ENCODE assay signal across 8 mouse cellular contexts in the genomic region with DNA sequence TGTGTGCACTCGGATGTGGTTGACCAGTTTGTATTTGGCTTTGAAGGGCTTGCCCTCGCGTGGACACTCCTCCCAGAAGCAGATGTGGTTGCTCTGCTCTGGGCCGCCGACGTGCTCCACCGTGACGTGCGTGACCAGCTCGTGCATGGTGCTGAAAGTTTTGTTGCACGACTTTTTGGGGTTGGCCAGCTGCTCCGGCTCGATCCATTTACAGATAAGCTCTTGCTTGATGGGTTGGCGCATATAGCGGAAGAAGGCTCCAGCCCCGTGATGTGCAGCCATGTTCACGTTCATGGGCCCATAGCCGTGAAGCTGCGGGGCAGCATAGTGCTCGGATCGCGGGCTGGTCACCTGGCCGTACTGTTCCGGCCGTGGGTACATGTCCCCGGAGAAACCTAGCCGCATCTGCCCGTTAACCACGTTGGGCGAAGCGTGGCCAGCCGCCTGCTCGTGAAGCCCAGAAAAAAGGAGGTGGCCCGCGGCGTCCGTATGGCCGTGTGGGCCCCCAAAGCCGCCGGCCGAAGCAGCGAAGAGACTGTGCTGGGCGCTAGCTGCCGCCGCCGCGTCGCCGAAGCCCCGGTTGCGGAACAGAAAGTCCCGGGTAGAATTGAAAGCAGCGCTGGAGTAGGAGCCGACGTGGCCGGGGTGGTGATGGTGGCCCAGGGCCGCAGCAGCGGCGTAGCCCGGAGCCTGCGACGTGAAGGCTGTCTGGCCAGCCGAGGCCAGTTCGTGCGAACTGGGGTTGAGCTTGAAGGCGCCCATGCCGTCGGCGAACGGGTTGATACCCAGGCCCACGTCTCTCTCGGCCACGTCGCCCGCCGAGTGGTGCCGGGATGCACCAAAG. TPM values are rescaled to one million over a fixed set of nuclear protein-coding genes. Genes with fewer than 3 reads are reported as not detected.
DNase-seq lines count a peak whose midpoint lies in the region; ATAC-seq and TF ChIP-seq lines count a peak whose summit lies in the region.
"Had no signal": no experiment of that assay in that cellular context is flagged by ENCODE, and none has a peak within 500 bp of the region (broad histone marks: within the 10 kb centered on the region; RNA-seq: fewer than 3 reads in every experiment).

No protein-coding gene starts in this region.

- H3K27me3 ChIP-seq in C2C12 (ENCODE audit: control insufficient read depth, insufficient read depth, insufficient read length) (no peaks in the 10 kb centered on the region), E14TG2a.4 (ENCODE audit: insufficient read depth, low read length) (peaks cover 86% of the 10 kb centered on the region)
- peaks cover 59% of the 10 kb centered on the region for H3K27me3 ChIP-seq in embryonic facial prominence, embryonic 11.5 days (ENCODE audit: control insufficient read depth, insufficient read depth, low read length)
- peaks cover 100% of the 10 kb centered on the region for H3K27me3 ChIP-seq in limb, embryonic 10.5 days (ENCODE audit: low read depth, poor library complexity, severe bottlenecking)
- peaks cover 63% of the 10 kb centered on the region for H3K27me3 ChIP-seq in neural tube, embryonic 11.5 days (ENCODE audit: control insufficient read depth, insufficient read depth, low read length)

- H3K79me2 ChIP-seq in C2C12 (ENCODE audit: control insufficient read depth, insufficient read depth) = peaks cover 6% of the 10 kb centered on the region

- peak overlapping the region; percentile 47 for H3ac ChIP-seq in C2C12 (ENCODE audit: control insufficient read depth, insufficient read length, low read depth)

- peaks cover 36% of the 10 kb centered on the region for H3K4me1 ChIP-seq in E14TG2a.4 (replicated peaks; ENCODE audit: low read depth, low read length)
- no peaks in the 10 kb centered on the region for H3K4me1 ChIP-seq in embryonic facial prominence, embryonic 11.5 days (ENCODE audit: control insufficient read depth, insufficient read depth, low read length)
- peaks cover 21% of the 10 kb centered on the region for H3K4me1 ChIP-seq in limb, embryonic 10.5 days
- no peaks in the 10 kb centered on the region for H3K4me1 ChIP-seq in neural tube, embryonic 11.5 days (ENCODE audit: control insufficient read depth, insufficient read depth, low read length)

- H3K27ac ChIP-seq in embryonic facial prominence, embryonic 11.5 days (replicated peaks; ENCODE audit: low read depth, low read length) = peak overlapping the region; percentile 47
- no peak overlapping the region for H3K27ac ChIP-seq in limb, embryonic 10.5 days
- peak overlapping the region; percentile 99 for H3K27ac ChIP-seq in neural tube, embryonic 11.5 days (ENCODE audit: low read depth, low read length)

- ATAC-seq in embryonic facial prominence, embryonic 11.5 days (replicated peaks; ENCODE audit: insufficient number of reproducible peaks, low FRiP score, low TSS enrichment, low read depth) = peak; percentile 41
- peak; percentile 4; the same call in 1 of the 2 replicates for ATAC-seq in neural tube, embryonic 11.5 days (ENCODE audit: insufficient read depth, low FRiP score, low TSS enrichment)

- TF ChIP-seq CTCF in C2C12 (IDR thresholded peaks at IDR 0.05; ENCODE audit: control insufficient read depth, insufficient read depth, insufficient read length) (no peak), E14TG2a.4 (conservative IDR thresholded peaks at IDR 0.05; ENCODE audit: low read length) (no peak)

- H3K36me3 ChIP-seq in C2C12 (ENCODE audit: control insufficient read depth, insufficient read depth) (no peaks in the 10 kb centered on the region), E14TG2a.4 (ENCODE audit: insufficient read depth, low read length) (no peaks in the 10 kb centered on the region)
- no peaks in the 10 kb centered on the region for H3K36me3 ChIP-seq in embryonic facial prominence, embryonic 11.5 days (replicated peaks; ENCODE audit: control insufficient read depth, insufficient read depth, low read depth, low read length)
- H3K36me3 ChIP-seq in limb, embryonic 10.5 days = no peaks in the 10 kb centered on the region
- H3K36me3 ChIP-seq in neural tube, embryonic 11.5 days (ENCODE audit: control insufficient read depth, insufficient read depth, low read length) = no peaks in the 10 kb centered on the region

- H3K4me3 ChIP-seq in C2C12 (ENCODE audit: insufficient read depth, poor library complexity, severe bottlenecking) (peak overlapping the region; percentile 11), E14TG2a.4 (replicated peaks; ENCODE audit: low read length) (peak overlapping the region; percentile 60)
- peak overlapping the region; percentile 37 for H3K4me3 ChIP-seq in embryonic facial prominence, embryonic 11.5 days (ENCODE audit: low read depth, low read length)
- peak overlapping the region; percentile 35 for H3K4me3 ChIP-seq in limb, embryonic 10.5 days
- peak overlapping the region; percentile 62 for H3K4me3 ChIP-seq in neural tube, embryonic 11.5 days (ENCODE audit: low read depth, low read length)
- H3K4me3 ChIP-seq: erythroblast, embryonic 14.5 days had no signal

- no peaks in the 10 kb centered on the region for H3K79me3 ChIP-seq in C2C12 (ENCODE audit: low read depth)

- H3K9me3 ChIP-seq in E14TG2a.4 (ENCODE audit: low read length) = no peaks in the 10 kb centered on the region
- H3K9me3 ChIP-seq in embryonic facial prominence, embryonic 11.5 days (replicated peaks; ENCODE audit: control insufficient read depth, low read length) = no peaks in the 10 kb centered on the region
- no peaks in the 10 kb centered on the region for H3K9me3 ChIP-seq in limb, embryonic 10.5 days (replicated peaks)
- H3K9me3 ChIP-seq in neural tube, embryonic 11.5 days (ENCODE audit: control insufficient read depth, low read length) = no peaks in the 10 kb centered on the region

- H3K4me2 ChIP-seq in embryonic facial prominence, embryonic 11.5 days (ENCODE audit: low read depth, low read length) = peak overlapping the region; percentile 13
- peak overlapping the region; percentile 36 for H3K4me2 ChIP-seq in neural tube, embryonic 11.5 days (ENCODE audit: low read depth)

- peak overlapping the region; percentile 62 for H3K9ac ChIP-seq in embryonic facial prominence, embryonic 11.5 days (replicated peaks; ENCODE audit: low read length)
- H3K9ac ChIP-seq in neural tube, embryonic 11.5 days (ENCODE audit: low read length) = peak overlapping the region; percentile 98

- 1% methylated on average over 77 of the region's 77 CpGs for WGBS in embryonic facial prominence, embryonic 11.5 days
- under 1% methylated on average over 77 of the region's 77 CpGs for WGBS in limb, embryonic 10.5 days
- WGBS in neural tube, embryonic 11.5 days = under 1% methylated on average over 75 of the region's 77 CpGs

- DNase-seq in embryonic facial prominence, embryonic 11.5 days (ENCODE audit: low spot score) = peak; percentile 36
- DNase-seq in limb, embryonic 10.5 days (ENCODE audit: low spot score) = peak; percentile 74
- peak; percentile 65 for DNase-seq in neural tube, embryonic 11.5 days (ENCODE audit: low spot score)
- DNase-seq in spleen, postnatal 14 days (ENCODE audit: low spot score in 2 of 2) = no peak
- no peak for DNase-seq in testis, postnatal 14 days (ENCODE audit: low spot score)

TF ChIP-seq in C2C12, 6 proteins besides CTCF, POLR2A, EP300 and RAD21:
- TF ChIP-seq FOSL1 (IDR thresholded peaks at IDR 0.05; ENCODE audit: insufficient read depth, low read length, poor library complexity, severe bottlenecking) (no peak), USF1 (IDR thresholded peaks at IDR 0.05; ENCODE audit: low read depth) (no peak), MYOD1 (IDR thresholded peaks at IDR 0.05; ENCODE audit: control insufficient read depth, insufficient read length, low read depth) (no peak), MAX (IDR thresholded peaks at IDR 0.05) (no peak), CEBPB (IDR thresholded peaks at IDR 0.05; ENCODE audit: low read depth) (no peak), MYOG (IDR thresholded peaks at IDR 0.05; ENCODE audit: control insufficient read depth, extremely low read depth, insufficient read length) (no peak)

RNA-seq across cellular contexts. Expression of a gene that starts 1.3 kb away (rescaled TPM):
- polyA plus RNA-seq in C2C12 (2012; fragmentation: generic; extraction: Trizol) = 9.9 TPM
- polyA plus RNA-seq in embryonic facial prominence, embryonic 11.5 days (2014; fragmentation: Nextera tagmentation; extraction: Ambion mirVana) = 3.3 and 3.5 TPM in 2 replicates
- polyA plus RNA-seq in limb, embryonic 10.5 days (2016; fragmentation: Nextera tagmentation; extraction: Ambion mirVana) = 0.05 and 0.06 TPM in 2 replicates
- polyA plus RNA-seq in neural tube, embryonic 11.5 days (2014; fragmentation: Nextera tagmentation; extraction: Ambion mirVana) = 17.3 and 17.9 TPM in 2 replicates
- polyA plus RNA-seq: erythroblast, embryonic 14.5 days had no signal

RNA-seq across cellular contexts. Expression of a gene that starts 2.1 kb away (rescaled TPM):
- polyA plus RNA-seq in C2C12 (2012; fragmentation: generic; extraction: Trizol) = 0.99 TPM
- 6.7 and 6.9 TPM in 2 replicates for polyA plus RNA-seq in embryonic facial prominence, embryonic 11.5 days (2014; fragmentation: Nextera tagmentation; extraction: Ambion mirVana)
- polyA plus RNA-seq in limb, embryonic 10.5 days (2016; fragmentation: Nextera tagmentation; extraction: Ambion mirVana) = 0.05 and 0.24 TPM in 2 replicates
- polyA plus RNA-seq in neural tube, embryonic 11.5 days (2014; fragmentation: Nextera tagmentation; extraction: Ambion mirVana) = 52.2 and 58.1 TPM in 2 replicates

Comparison
In these comparisons a context has a peak if more than half of its experiments do, and no peak if none do; other contexts are left out.
1. H3K4me3 ChIP-seq: peak in every context shown above with its lines; median percentile 62 in neural tube, embryonic 11.5 days; 60 in E14TG2a.4; 37 in embryonic facial prominence, embryonic 11.5 days; 35 in limb, embryonic 10.5 days; 11 in C2C12.
2. DNase-seq: peak in embryonic facial prominence, embryonic 11.5 days (single experiment), limb, embryonic 10.5 days (single experiment) and neural tube, embryonic 11.5 days (single experiment); none in spleen, postnatal 14 days (0 of 2) and testis, postnatal 14 days (single experiment).